Mouse (Mus musculus) embryonic facial prominence, embryonic 15.5 days (tissue): Measurements from ENCODE around the gene Tmem259. TPM values are rescaled to one million over a fixed set of nuclear protein-coding genes. Genes with fewer than 3 reads are reported as not detected.

Source experiments
- ATAC-seq: fragments of 200-750 bp; cut with Nextera tagmentation; 2 replicates; pipeline ENCODE4 v1.8.0; 2017; ENCODE audit warnings: low read depth, moderate TSS enrichment; ENCODE audit not compliant: insufficient number of reproducible peaks, low FRiP score, low TSS enrichment
- H3K27ac ChIP-seq: fragments of 300-500 bp; sonication (generic); replicated peaks from 2 replicates; pipeline ENCODE4 v1.5.1; 2015; ENCODE audit warnings: mild to moderate bottlenecking, inconsistent platforms
- H3K27me3 ChIP-seq: fragments of 300-500 bp; sonication (generic); 2 replicates; pipeline ENCODE4 v1.6.1; 2015; ENCODE audit warnings: inconsistent platforms
- H3K36me3 ChIP-seq: fragments of 300-500 bp; sonication (generic); 2 replicates; pipeline ENCODE4 v1.6.1; 2015; ENCODE audit warnings: mild to moderate bottlenecking, inconsistent platforms
- H3K4me1 ChIP-seq: fragments of 300-500 bp; sonication (generic); 2 replicates; pipeline ENCODE4 v1.6.1; 2015; ENCODE audit warnings: inconsistent platforms
- H3K4me2 ChIP-seq: fragments of 300-500 bp; sonication (generic); replicated peaks from 2 replicates; pipeline ENCODE4 v1.6.1; 2015; ENCODE audit warnings: mild to moderate bottlenecking, inconsistent platforms
- H3K4me3 ChIP-seq: fragments of 300-500 bp; sonication (generic); replicated peaks from 2 replicates; pipeline ENCODE4 v1.5.1; 2015; ENCODE audit warnings: mild to moderate bottlenecking, inconsistent platforms
- H3K9ac ChIP-seq: fragments of 300-500 bp; sonication (generic); 2 replicates; pipeline ENCODE4 v1.6.1; 2015; ENCODE audit warnings: inconsistent platforms
- H3K9me3 ChIP-seq: fragments of 300-500 bp; sonication (generic); replicated peaks from 2 replicates; pipeline ENCODE4 v1.6.1; 2016; ENCODE audit warnings: inconsistent platforms
- WGBS: fragments of 180-500 bp; shearing (Covaris S2); methylation state at CpG from one replicate; pipeline ENCODE4 v1.1.7; 2015; 5-methylcytosine and 5-hydroxymethylcytosine counted together
- polyA plus RNA-seq: library from polyadenylated mRNA; unstranded; fragments of >200 nt; fragmentation: Nextera tagmentation; extraction: Ambion mirVana; gene quantifications from 2 replicates; pipeline ENCODE4 v1.2.1, GENCODE M21; 2015

Gene Tmem259
- polyA plus RNA-seq, 1 experiment from 2014 or later: 23.9 TPM

- Histone ChIP-seq H3K4me3 (no peak overlapping the region), H3K27ac (no peak overlapping the region), H3K4me2 (no peak overlapping the region), H3K9me3 (no peaks in the 10 kb centered on the region), H3K27me3 (peaks cover 5% of the 10 kb centered on the region; the same call in 1 of the 2 replicates), H3K4me1 (peaks cover 26% of the 10 kb centered on the region), H3K36me3 (no peaks in the 10 kb centered on the region), H3K9ac (no peak overlapping the region)
- ATAC-seq: no peak
- 71% methylated on average over 5 of the region's 5 CpGs for WGBS
Observed at GRCm38 (mm10) chr10:80023758-80024157, 39.6 kb upstream of the Tmem259 start.

DNA sequence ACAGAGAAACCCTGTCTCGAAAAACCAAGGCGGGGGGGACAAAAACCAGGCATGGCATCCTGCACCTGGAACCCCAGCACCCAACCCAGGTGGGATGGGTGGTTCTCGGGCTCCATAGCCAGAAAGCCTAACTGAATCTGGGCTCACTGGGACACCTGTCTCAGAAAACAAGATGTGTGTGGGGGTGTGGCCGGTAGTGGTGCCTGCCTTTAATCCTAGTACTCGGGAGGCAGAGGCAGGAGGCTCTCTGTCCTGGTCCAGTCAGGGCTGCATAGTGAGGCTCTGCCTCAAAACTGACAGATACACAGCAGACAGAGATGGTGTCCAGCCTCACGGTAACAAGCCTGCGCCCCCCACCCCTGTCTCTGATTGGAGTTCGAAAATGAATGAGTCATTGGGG, 38.7 kb upstream of the Tmem259 start:
- H3K9me3 ChIP-seq: no peaks in the 10 kb centered on the region
- ATAC-seq: no peak
- no peak overlapping the region for H3K9ac ChIP-seq
- 92% methylated on average over 8 of the region's 8 CpGs for WGBS
- H3K27me3 ChIP-seq: peaks cover 5% of the 10 kb centered on the region; the same call in 1 of the 2 replicates
- no peaks in the 10 kb centered on the region for H3K36me3 ChIP-seq
- H3K4me3 ChIP-seq: no peak overlapping the region
- no peak overlapping the region for H3K4me2 ChIP-seq
- H3K4me1 ChIP-seq: peaks cover 28% of the 10 kb centered on the region
- no peak overlapping the region for H3K27ac ChIP-seq

- ATAC-seq: no peak
- no peak overlapping the region for H3K27ac ChIP-seq
Observed at GRCm38 (mm10) chr10:80022164-80022563, 38.0 kb upstream of the Tmem259 start.

DNA sequence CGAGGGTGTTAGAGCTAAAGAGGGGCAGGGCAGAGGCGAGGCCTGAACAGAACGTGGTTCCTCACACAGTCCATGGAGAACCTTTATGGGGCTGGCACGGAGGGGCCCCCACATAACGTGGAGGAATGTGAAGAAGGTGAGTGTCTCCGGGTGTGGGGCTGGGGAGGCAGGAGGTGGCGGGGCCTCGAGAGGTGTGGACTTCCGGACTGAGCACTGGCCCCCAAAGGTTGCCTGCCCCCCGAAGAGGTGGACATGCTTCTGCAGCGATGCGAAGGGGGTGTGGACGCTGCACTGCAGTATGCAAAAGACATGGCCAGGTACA, 37.2 kb upstream of the Tmem259 start:
- ATAC-seq: no peak
- H3K4me1 ChIP-seq: peaks cover 28% of the 10 kb centered on the region

More at GRCm38 (mm10) chr10:80022164-80022563, 38.0 kb upstream of the Tmem259 start:
- no peak overlapping the region for H3K9ac ChIP-seq
- no peaks in the 10 kb centered on the region for H3K36me3 ChIP-seq
- H3K4me3 ChIP-seq: no peak overlapping the region
- H3K9me3 ChIP-seq: no peaks in the 10 kb centered on the region
- peaks cover 5% of the 10 kb centered on the region; the same call in 1 of the 2 replicates for H3K27me3 ChIP-seq
- H3K4me1 ChIP-seq: peaks cover 28% of the 10 kb centered on the region
- no peak overlapping the region for H3K4me2 ChIP-seq
- WGBS: 88% methylated on average over 12 of the region's 12 CpGs

DNA sequence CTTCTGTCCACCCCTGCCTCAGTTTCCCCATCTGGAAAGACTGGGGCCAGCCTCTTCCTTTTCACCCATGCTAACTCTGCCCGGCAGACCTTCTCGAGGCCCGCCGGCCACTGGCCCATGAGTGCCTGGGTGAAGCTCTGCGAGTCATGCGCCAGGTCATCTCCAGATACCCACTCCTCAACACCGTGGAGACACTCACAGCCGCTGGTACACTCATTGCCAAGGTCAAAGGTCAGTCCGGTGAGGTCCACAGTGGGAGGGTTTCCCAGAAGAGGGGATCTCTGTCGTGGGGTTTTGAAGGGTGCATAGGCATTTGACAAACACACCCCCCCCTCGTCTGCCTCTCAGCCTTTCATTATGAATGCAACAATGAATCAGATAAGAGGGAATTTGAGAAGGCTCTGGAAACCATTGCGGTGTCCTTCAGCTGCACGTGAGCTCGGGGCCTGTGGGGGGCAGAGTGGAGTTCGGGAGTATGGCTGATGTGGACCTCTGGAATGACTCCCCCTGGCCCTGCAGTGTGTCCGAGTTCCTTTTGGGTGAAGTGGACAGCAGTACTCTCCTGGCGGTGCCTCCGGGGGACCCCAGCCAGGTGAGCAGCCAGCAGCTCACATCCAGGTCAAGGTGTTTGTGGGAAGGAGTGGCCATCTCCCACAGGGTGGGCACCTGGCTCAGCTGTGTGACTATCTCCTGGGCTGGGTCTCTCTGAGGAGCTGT, 36.6 kb upstream of the Tmem259 start:
- ATAC-seq: no peak
- Histone ChIP-seq H3K27me3 (peaks cover 11% of the 10 kb centered on the region), H3K9me3 (no peaks in the 10 kb centered on the region), H3K27ac (no peak overlapping the region), H3K4me3 (no peak overlapping the region), H3K36me3 (no peaks in the 10 kb centered on the region), H3K4me2 (no peak overlapping the region), H3K4me1 (peaks cover 28% of the 10 kb centered on the region), H3K9ac (no peak overlapping the region)
- 79% methylated on average over 18 of the region's 18 CpGs for WGBS

More for the DNA sequence above, 37.2 kb upstream of the Tmem259 start:
- H3K4me3 ChIP-seq: no peak overlapping the region
- H3K9ac ChIP-seq: no peak overlapping the region
- no peak overlapping the region for H3K4me2 ChIP-seq
- H3K9me3 ChIP-seq: no peaks in the 10 kb centered on the region
- H3K27me3 ChIP-seq: peaks cover 5% of the 10 kb centered on the region; the same call in 1 of the 2 replicates
- no peak overlapping the region for H3K27ac ChIP-seq
- WGBS: 88% methylated on average over 13 of the region's 13 CpGs
- no peaks in the 10 kb centered on the region for H3K36me3 ChIP-seq

- Histone ChIP-seq H3K27me3 (peaks cover 16% of the 10 kb centered on the region), H3K27ac (no peak overlapping the region), H3K36me3 (no peaks in the 10 kb centered on the region), H3K4me3 (no peak overlapping the region), H3K9ac (no peak overlapping the region), H3K9me3 (no peaks in the 10 kb centered on the region), H3K4me2 (0 out of 2 replicates have a peak overlapping the region, but pooled peaks have one; percentile 15), H3K4me1 (peaks cover 28% of the 10 kb centered on the region)
- ATAC-seq: no peak
- 27% methylated on average over 11 of the region's 11 CpGs for WGBS
Observed at GRCm38 (mm10) chr10:80020191-80020590, 36.1 kb upstream of the Tmem259 start.

GRCm38 (mm10) chr10:80019471-80020131, 35.5 kb upstream of the Tmem259 start:
- Histone ChIP-seq H3K4me1 (peaks cover 27% of the 10 kb centered on the region), H3K36me3 (no peaks in the 10 kb centered on the region), H3K4me3 (peak overlapping the region; percentile 7; the same call in 1 of the 2 replicates), H3K27me3 (peaks cover 22% of the 10 kb centered on the region), H3K27ac (no peak overlapping the region), H3K9me3 (no peaks in the 10 kb centered on the region), H3K9ac (no peak overlapping the region), H3K4me2 (peak overlapping the region; percentile 15; the same call in 1 of the 2 replicates)
- ATAC-seq: 0 out of 2 replicates have a peak, but pooled peaks have one; percentile 14
- WGBS: 13% methylated on average over 20 of the region's 20 CpGs

DNA sequence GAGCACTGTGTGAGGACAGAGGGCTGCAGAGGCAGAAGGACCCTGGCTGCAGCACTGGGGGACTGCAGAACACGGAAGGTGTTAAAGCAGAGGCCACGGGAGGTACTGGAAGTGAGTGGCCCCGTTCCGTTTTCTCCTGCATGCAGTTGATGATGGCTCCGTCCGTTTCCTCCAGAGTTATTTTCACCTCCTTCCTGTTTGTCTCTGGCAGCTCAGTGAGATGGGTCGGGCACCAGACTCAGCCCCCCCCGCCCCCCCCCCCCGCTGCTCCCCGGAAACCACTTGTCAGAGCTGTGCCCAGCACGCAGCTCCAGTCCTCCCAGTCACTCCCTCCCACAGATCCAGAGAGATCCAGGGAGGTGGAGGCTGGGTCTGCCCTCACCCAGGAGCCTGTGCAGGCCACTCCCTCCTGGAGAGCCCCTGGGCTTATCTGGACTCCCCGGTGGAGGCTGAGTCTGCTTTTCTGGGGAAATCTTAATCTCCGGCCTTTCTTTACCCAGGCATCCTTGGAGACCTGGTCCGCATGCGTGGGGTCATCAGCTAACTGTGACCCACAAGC, 34.7 kb upstream of the Tmem259 start:
- H3K36me3 ChIP-seq: no peaks in the 10 kb centered on the region
- no peak overlapping the region for H3K27ac ChIP-seq
- WGBS: 7% methylated on average over 14 of the region's 15 CpGs
- peak overlapping the region; percentile 15; the same call in 1 of the 2 replicates for H3K4me2 ChIP-seq
- H3K9ac ChIP-seq: no peak overlapping the region
- no peaks in the 10 kb centered on the region for H3K9me3 ChIP-seq
- no peak overlapping the region for H3K4me3 ChIP-seq
- peaks cover 30% of the 10 kb centered on the region for H3K27me3 ChIP-seq
- H3K4me1 ChIP-seq: peaks cover 28% of the 10 kb centered on the region
- no peak for ATAC-seq

DNA sequence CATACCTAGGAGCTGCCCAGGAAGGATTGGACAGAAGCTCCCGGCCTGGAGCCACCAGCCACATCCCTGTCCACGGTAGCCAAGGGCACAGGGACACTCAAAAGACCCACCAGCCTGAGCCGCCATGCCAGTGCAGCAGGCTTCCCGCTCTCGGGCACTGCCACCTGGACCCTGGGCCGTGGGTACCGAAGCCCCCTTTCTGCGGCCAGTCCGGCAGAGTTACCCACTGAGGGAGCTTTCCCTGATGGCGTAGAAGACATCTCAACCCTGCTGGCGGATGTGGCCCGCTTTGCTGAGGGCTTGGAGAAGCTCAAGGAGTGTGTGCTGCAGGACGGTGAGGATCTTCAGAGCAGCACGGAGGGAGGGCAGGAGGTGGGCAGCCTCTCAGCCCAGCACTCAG, 33.6 kb upstream of the Tmem259 start:
- H3K27me3 ChIP-seq: peaks cover 40% of the 10 kb centered on the region
- H3K4me2 ChIP-seq: no peak overlapping the region
- peaks cover 28% of the 10 kb centered on the region for H3K4me1 ChIP-seq
- no peak overlapping the region for H3K27ac ChIP-seq
- no peaks in the 10 kb centered on the region for H3K36me3 ChIP-seq
- H3K9ac ChIP-seq: no peak overlapping the region
- WGBS: 78% methylated on average over 14 of the region's 14 CpGs
- ATAC-seq: no peak
- no peaks in the 10 kb centered on the region for H3K9me3 ChIP-seq
- no peak overlapping the region for H3K4me3 ChIP-seq

DNA sequence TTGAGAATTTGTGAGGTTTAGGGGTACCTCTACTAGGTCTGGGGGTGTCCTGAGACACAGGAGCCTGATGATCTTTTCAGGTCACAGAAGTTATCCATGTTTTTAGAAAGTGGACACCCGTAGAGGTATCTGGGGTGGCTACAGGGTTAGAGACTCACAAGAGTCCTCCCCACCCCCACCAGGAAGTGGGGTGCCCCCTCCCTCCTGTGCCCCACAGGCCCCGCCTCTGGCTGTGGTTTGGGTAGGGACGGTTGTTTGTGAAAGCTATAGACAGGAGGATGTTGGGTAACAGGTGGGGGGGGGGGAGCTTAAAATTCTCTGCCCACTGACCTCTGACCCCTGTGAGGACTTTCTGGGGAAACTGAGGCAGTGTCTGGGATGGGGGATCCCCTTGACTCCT, 33.2 kb upstream of the Tmem259 start:
- Histone ChIP-seq H3K4me3 (no peak overlapping the region), H3K27me3 (peaks cover 42% of the 10 kb centered on the region), H3K36me3 (no peaks in the 10 kb centered on the region), H3K9ac (no peak overlapping the region), H3K4me1 (peaks cover 28% of the 10 kb centered on the region), H3K27ac (no peak overlapping the region), H3K9me3 (no peaks in the 10 kb centered on the region), H3K4me2 (no peak overlapping the region)
- ATAC-seq: no peak
- 55% methylated on average over 3 of the region's 3 CpGs for WGBS

DNA sequence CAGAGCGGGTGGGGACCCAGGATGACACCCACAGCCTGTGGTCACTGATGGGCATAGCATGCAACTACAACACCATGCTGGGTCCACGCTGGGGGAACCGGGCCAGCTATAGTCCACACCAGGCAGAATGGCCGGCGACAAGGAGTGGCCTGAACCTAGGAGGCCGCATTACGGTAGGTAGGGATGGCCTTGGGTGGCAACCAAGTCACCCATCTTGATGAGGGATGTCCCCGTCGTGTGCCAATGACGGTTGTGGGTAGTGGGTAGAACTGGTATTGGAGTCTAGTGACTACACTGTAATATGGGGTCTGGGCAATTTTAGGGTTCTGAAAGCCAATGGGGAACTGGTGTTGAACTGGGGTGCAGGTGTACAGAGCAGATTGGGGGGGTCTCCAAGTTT, 32.8 kb upstream of the Tmem259 start:
- no peaks in the 10 kb centered on the region for H3K36me3 ChIP-seq
- no peak overlapping the region for H3K9ac ChIP-seq
- peaks cover 42% of the 10 kb centered on the region for H3K27me3 ChIP-seq
- peaks cover 28% of the 10 kb centered on the region for H3K4me1 ChIP-seq
- WGBS: 89% methylated on average over 10 of the region's 10 CpGs
- ATAC-seq: no peak
- no peaks in the 10 kb centered on the region for H3K9me3 ChIP-seq
- H3K4me2 ChIP-seq: no peak overlapping the region
- no peak overlapping the region for H3K27ac ChIP-seq
- no peak overlapping the region for H3K4me3 ChIP-seq
